Mouse (Mus musculus): ENCODE data around the gene Slc25a33. TPM values are rescaled to one million over a fixed set of nuclear protein-coding genes. Genes with fewer than 3 reads are reported as not detected.

Gene Slc25a33
- polyA plus RNA-seq, 1 experiment from 2014 or later = 9.6 TPM

GRCm38 (mm10) chr4:149794010-149794338 lies 19.9 kb upstream of the Slc25a33 start:
- peaks cover 8% of the 10 kb centered on the region; the same call in 1 of the 2 replicates for H3K4me1 ChIP-seq (ENCODE audit: insufficient read depth)
- no peak overlapping the region for H3K9ac ChIP-seq
- H3K4me2 ChIP-seq = no peak overlapping the region
- DNase-seq (peak; percentile 28), ATAC-seq (ENCODE audit: insufficient read depth) (no peak)
- H3K4me3 ChIP-seq (ENCODE audit: low read depth, low read length) = no peak overlapping the region
- no peak for TF ChIP-seq CTCF (IDR thresholded peaks at IDR 0.05; ENCODE audit: low read depth)
- WGBS = 15% methylated on average over 8 of the region's 8 CpGs
- H3K9me3 ChIP-seq (ENCODE audit: low read depth, low read length) = no peaks in the 10 kb centered on the region
- no peaks in the 10 kb centered on the region for H3K36me3 ChIP-seq (ENCODE audit: insufficient read depth)
- H3K27ac ChIP-seq (ENCODE audit: low read depth) = no peak overlapping the region
- no peaks in the 10 kb centered on the region for H3K27me3 ChIP-seq (ENCODE audit: insufficient read depth, low read length)

GRCm38 (mm10) chr4:149793156-149794009 lies 19.3 kb upstream of the Slc25a33 start:
- peak; percentile 70 for TF ChIP-seq CTCF (IDR thresholded peaks at IDR 0.05; ENCODE audit: low read depth)
- no peak overlapping the region for H3K4me3 ChIP-seq (ENCODE audit: low read depth, low read length)
- DNase-seq (peak; percentile 51), ATAC-seq (ENCODE audit: insufficient read depth) (no peak)
- WGBS = 32% methylated on average over 13 of the region's 13 CpGs
- H3K36me3 ChIP-seq (ENCODE audit: insufficient read depth) = no peaks in the 10 kb centered on the region
- H3K9ac ChIP-seq = no peak overlapping the region
- H3K27me3 ChIP-seq (ENCODE audit: insufficient read depth, low read length) = no peaks in the 10 kb centered on the region
- peaks cover 5% of the 10 kb centered on the region; the same call in 1 of the 2 replicates for H3K4me1 ChIP-seq (ENCODE audit: insufficient read depth)
- no peak overlapping the region for H3K27ac ChIP-seq (ENCODE audit: low read depth)
- H3K9me3 ChIP-seq (ENCODE audit: low read depth, low read length) = no peaks in the 10 kb centered on the region
- H3K4me2 ChIP-seq = no peak overlapping the region

GRCm38 (mm10) chr4:149792159-149792800 lies 18.2 kb upstream of the Slc25a33 start:
- Histone ChIP-seq H3K27ac (ENCODE audit: low read depth) (0 out of 2 replicates have a peak overlapping the region, but pooled peaks have one; percentile 24), H3K4me1 (ENCODE audit: insufficient read depth) (peaks cover 5% of the 10 kb centered on the region; the same call in 1 of the 2 replicates), H3K9ac (no peak overlapping the region), H3K4me3 (ENCODE audit: low read depth, low read length) (no peak overlapping the region), H3K27me3 (ENCODE audit: insufficient read depth, low read length) (no peaks in the 10 kb centered on the region), H3K4me2 (no peak overlapping the region), H3K36me3 (ENCODE audit: insufficient read depth) (no peaks in the 10 kb centered on the region), H3K9me3 (ENCODE audit: low read depth, low read length) (no peaks in the 10 kb centered on the region)
- no peak for TF ChIP-seq CTCF (IDR thresholded peaks at IDR 0.05; ENCODE audit: low read depth)
- DNase-seq = peak; percentile 30
- 35% methylated on average over 10 of the region's 10 CpGs for WGBS
- no peak for ATAC-seq (ENCODE audit: insufficient read depth)

- DNase-seq (no peak), ATAC-seq (ENCODE audit: insufficient read depth) (no peak)
- 67% methylated on average over 4 of the region's 4 CpGs for WGBS
- no peak for TF ChIP-seq CTCF (IDR thresholded peaks at IDR 0.05; ENCODE audit: low read depth)
- Histone ChIP-seq H3K4me3 (ENCODE audit: low read depth, low read length) (no peak overlapping the region), H3K4me2 (no peak overlapping the region), H3K36me3 (ENCODE audit: insufficient read depth) (no peaks in the 10 kb centered on the region), H3K27ac (ENCODE audit: low read depth) (no peak overlapping the region), H3K9ac (no peak overlapping the region), H3K4me1 (ENCODE audit: insufficient read depth) (peaks cover 5% of the 10 kb centered on the region; the same call in 1 of the 2 replicates), H3K27me3 (ENCODE audit: insufficient read depth, low read length) (no peaks in the 10 kb centered on the region), H3K9me3 (ENCODE audit: low read depth, low read length) (no peaks in the 10 kb centered on the region)
Observed at GRCm38 (mm10) chr4:149791470-149791869, 17.4 kb upstream of the Slc25a33 start.

GRCm38 (mm10) chr4:149790969-149791368 lies 16.9 kb upstream of the Slc25a33 start:
- no peak overlapping the region for H3K27ac ChIP-seq (ENCODE audit: low read depth)

GRCm38 (mm10) chr4:149790546-149790945 lies 16.5 kb upstream of the Slc25a33 start:
- WGBS = 60% methylated on average over 4 of the region's 4 CpGs
- Histone ChIP-seq H3K4me2 (no peak overlapping the region), H3K9ac (no peak overlapping the region), H3K36me3 (ENCODE audit: insufficient read depth) (no peaks in the 10 kb centered on the region), H3K4me1 (ENCODE audit: insufficient read depth) (peaks cover 5% of the 10 kb centered on the region; the same call in 1 of the 2 replicates), H3K4me3 (ENCODE audit: low read depth, low read length) (no peak overlapping the region), H3K27ac (ENCODE audit: low read depth) (no peak overlapping the region), H3K9me3 (ENCODE audit: low read depth, low read length) (no peaks in the 10 kb centered on the region), H3K27me3 (ENCODE audit: insufficient read depth, low read length) (no peaks in the 10 kb centered on the region)
- no peak for DNase-seq
- TF ChIP-seq CTCF (IDR thresholded peaks at IDR 0.05; ENCODE audit: low read depth) = no peak
- peak; percentile 25; the same call in 1 of the 2 replicates for ATAC-seq (ENCODE audit: insufficient read depth)

More at GRCm38 (mm10) chr4:149790969-149791368, 16.9 kb upstream of the Slc25a33 start:
- Histone ChIP-seq H3K9ac (no peak overlapping the region), H3K4me1 (ENCODE audit: insufficient read depth) (peaks cover 5% of the 10 kb centered on the region; the same call in 1 of the 2 replicates), H3K27me3 (ENCODE audit: insufficient read depth, low read length) (no peaks in the 10 kb centered on the region), H3K4me3 (ENCODE audit: low read depth, low read length) (no peak overlapping the region), H3K4me2 (no peak overlapping the region), H3K36me3 (ENCODE audit: insufficient read depth) (no peaks in the 10 kb centered on the region), H3K9me3 (ENCODE audit: low read depth, low read length) (no peaks in the 10 kb centered on the region)
- DNase-seq (peak; percentile 44), ATAC-seq (ENCODE audit: insufficient read depth) (peak; percentile 28; the same call in 1 of the 2 replicates)
- WGBS = 60% methylated on average over 2 of the region's 2 CpGs
- TF ChIP-seq CTCF (IDR thresholded peaks at IDR 0.05; ENCODE audit: low read depth) = no peak
